Mouse (Mus musculus): ENCODE data around the gene Rita1.

The Rita1 gene

GRCm38 (mm10) chr5:120612442-120612821 lies at the start of gene Rita1, which contains the start of gene Ddx54:
Gene Rita1 (minus strand): TSS chr5:120612589.
Gene Ddx54 (plus strand): TSS chr5:120612739.
- DNase-seq (ENCODE audit: low spot score) = peak; percentile 99

DNA sequence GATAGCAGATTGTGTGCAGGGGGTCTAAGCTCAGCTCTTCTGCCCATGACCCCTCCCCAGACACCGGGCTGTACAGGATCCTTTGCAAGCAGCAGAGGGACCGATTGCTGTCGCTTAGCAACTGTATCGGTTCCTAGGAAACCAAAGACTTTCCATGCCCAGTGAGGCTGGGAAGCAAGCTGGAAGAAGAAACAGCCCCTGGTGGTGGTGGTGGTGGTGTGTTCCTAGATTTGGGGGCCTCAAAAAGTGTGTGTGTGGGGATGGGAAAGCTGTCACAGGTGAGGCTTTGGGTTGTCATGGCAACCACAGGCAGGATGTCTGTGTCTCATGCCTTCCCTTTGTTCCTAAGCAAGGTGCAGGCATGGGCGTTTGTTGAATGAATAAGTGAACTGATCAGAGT lies 48.4 kb upstream of the Rita1 start:
- DNase-seq (ENCODE audit: low spot score) = no peak

- no peak for DNase-seq (ENCODE audit: low spot score)
These were observed 43.9 kb upstream of the Rita1 start for GRCm38 (mm10) chr5:120656281-120656751.

- DNase-seq (ENCODE audit: low spot score) = no peak
These were observed 41.5 kb upstream of the Rita1 start for GRCm38 (mm10) chr5:120653873-120654272.

GRCm38 (mm10) chr5:120652915-120653701 lies 40.7 kb upstream of the Rita1 start:
- no peak for DNase-seq (ENCODE audit: low spot score)

- no peak for DNase-seq (ENCODE audit: low spot score)
These were observed 38.8 kb upstream of the Rita1 start for GRCm38 (mm10) chr5:120651230-120651629.

GRCm38 (mm10) chr5:120649938-120650337 lies 37.5 kb upstream of the Rita1 start:
- DNase-seq (ENCODE audit: low spot score) = no peak

DNA sequence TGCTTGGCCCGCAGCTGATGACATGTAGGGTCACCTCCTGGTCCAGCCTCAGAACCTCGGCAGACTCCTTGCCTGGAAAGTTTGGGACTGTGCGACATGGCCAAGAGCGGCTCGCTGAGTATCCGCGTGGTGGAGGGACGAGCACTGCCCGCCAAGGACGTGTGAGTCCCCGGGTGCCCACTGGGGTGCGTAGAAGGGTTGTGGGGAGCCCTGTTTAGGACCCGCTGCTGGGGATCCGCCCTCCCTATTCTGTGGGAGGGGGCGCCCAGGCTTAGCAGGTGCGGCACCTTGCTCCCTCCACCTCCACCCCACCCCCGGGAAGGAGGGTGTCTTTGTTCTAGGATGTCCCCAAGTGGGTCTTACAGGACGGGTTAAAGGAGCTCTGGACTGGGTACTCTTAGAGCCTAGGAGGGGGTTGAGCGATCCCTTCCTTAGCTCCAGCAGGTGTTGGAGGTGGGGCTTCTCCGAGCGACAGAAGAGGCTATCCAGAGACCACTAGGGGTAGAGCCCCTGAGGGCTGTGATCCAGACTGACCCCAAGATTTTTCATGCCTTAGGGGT lies 37.1 kb upstream of the Rita1 start:
- peak; percentile 67 for DNase-seq (ENCODE audit: low spot score)

- peak; percentile 88 for DNase-seq (ENCODE audit: low spot score)
These were observed 36.4 kb upstream of the Rita1 start, which contains the start of gene Rasal1 for GRCm38 (mm10) chr5:120648569-120649373. Gene Rasal1 (plus strand): TSS chr5:120648812.

DNA sequence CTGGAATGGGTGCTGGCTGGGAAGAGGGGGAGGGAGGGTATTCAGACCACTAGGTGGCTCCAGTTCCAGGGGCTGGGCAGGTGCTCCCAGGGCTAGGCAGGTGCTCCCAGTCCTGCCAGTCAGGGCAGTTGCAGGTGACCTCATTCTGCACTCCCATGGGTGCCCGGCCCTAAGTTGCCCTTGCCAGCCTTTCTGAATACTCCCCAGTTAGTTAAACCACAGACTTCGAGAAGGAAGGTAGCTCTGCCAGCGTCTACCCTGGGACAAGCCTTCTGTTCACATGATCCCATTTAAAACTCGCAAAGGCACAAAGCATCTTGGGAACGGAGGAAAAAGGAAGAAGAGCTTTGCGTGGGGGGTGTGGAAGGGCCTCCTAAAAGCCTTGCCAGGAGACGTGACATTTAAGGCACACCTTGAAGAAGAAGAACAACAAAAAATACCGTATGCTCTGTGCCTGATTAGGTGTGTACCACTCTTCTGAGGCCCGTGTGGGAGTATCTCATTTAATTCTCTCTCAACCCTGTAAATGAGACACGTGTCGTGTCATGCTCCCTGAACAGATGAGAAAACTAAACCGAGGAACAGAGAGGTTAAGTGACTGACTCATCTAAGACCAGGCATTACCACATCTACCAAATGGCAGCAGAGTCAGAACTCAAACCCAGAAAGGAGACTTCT lies 35.6 kb upstream of the Rita1 start:
- no peak for DNase-seq (ENCODE audit: low spot score)

DNA sequence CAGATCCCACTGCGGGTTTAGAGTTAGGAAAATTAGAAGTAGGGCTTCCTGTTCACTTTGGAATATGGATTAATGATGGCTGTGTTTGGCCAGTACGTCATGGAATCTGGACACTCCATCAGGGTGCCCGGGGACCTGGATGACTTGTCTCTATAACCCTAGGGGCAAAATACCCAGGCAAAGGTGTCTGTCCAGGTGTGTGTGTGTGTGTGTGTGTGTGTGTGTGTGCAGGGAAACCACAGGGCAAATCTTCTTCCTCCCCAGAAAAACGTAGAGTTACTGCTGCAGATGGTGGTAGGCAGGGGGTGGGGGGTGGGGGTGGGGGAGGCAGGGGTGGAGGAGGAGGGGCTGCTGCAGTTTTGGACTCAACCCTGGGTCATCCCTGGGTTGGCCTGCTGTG lies 35.0 kb upstream of the Rita1 start:
- DNase-seq (ENCODE audit: low spot score) = no peak

DNA sequence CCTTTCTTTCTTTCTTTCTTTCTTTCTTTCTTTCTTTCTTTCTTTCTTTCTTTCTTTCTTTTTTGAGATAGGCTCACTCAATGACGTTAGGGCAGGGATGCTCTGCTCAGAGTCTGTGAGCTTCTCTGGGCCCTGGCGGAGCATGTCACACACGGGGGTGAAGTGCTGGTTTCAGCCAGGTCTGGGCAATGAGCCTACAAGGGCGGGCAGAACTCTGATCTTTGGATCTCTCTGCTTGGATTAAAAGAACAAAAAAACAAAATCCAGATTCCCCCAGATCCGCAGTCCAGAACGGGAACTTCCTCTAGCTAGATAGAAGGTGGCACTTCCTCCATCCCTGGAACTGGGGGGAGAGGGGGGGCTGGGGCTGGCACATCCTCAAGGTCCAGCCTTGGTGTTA lies 33.5 kb upstream of the Rita1 start:
- peak; percentile 59 for DNase-seq (ENCODE audit: low spot score)

GRCm38 (mm10) chr5:120644227-120644626 lies 31.8 kb upstream of the Rita1 start:
- no peak for DNase-seq (ENCODE audit: low spot score)

- DNase-seq (ENCODE audit: low spot score) = peak; percentile 84
These were observed 31.1 kb upstream of the Rita1 start for GRCm38 (mm10) chr5:120643365-120644085.

DNA sequence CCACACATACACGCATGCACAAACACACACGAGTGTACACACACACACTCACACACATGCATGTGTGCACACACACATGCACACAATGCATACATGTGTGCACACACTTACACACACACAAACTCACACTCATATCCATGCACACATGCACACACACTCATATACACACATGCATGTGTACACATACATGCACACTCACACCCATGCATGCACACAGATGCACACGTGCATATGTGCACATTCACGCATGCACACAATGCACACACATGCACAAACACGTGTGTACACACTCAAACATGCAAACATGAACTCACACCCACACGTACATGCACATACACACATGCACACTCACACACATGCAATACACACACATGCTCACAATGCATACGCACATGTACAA lies 27.7 kb upstream of the Rita1 start:
- no peak for DNase-seq (ENCODE audit: low spot score)

GRCm38 (mm10) chr5:120635633-120636032 lies 23.2 kb upstream of the Rita1 start:
- no peak for DNase-seq (ENCODE audit: low spot score)

GRCm38 (mm10) chr5:120634860-120635259 lies 22.5 kb upstream of the Rita1 start:
- no peak for DNase-seq (ENCODE audit: low spot score)

- DNase-seq (ENCODE audit: low spot score) = no peak
These were observed 21.7 kb upstream of the Rita1 start, which contains the start of gene Cfap73 for GRCm38 (mm10) chr5:120634131-120634530. Gene Cfap73 (minus strand): TSS chr5:120634235.

DNA sequence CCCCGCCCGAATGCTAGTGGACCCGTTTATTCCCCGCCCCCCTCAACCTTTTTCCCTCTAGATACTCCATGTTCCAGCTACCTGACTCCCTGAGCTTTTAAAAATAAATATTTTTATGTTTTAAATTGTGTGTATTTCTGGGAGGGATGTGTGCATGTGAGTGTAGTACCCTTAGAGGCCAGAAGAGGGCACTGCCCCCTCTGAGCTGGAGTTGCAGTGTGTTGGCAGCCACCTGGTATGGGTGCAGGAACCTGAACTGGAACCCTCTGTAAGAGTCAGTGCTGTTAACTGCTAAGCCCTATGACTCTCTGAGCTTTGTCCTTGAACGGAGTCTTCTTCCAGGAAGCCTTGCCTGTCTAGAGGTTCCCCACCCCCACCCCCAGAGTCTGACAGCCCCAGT lies 19.5 kb upstream of the Rita1 start:
- no peak for DNase-seq (ENCODE audit: low spot score)

DNA sequence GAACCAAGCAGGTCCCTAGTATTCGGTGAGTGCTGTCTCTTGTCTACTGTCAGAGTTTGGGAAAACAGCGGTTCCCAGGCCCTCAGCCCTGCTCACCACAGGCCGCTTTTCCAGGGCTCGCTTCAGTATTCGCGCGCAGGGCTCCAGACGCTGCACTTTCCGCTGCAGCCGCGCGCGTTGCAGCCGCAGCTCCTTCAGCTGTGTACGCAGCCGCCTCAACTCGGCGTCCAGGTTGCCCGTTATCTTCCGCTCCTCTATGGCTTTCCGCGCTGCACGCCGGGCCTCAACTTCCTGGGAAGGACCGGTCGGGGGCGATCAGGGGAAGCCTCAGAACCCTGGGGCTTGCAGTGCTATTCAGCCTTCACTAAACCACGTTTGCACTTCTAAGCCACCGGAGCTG lies 18.7 kb upstream of the Rita1 start:
- DNase-seq (ENCODE audit: low spot score) = no peak

GRCm38 (mm10) chr5:120628624-120629023 lies 16.2 kb upstream of the Rita1 start:
- peak; percentile 74 for DNase-seq (ENCODE audit: low spot score)
